ENCODE assay signal across 7 mouse cellular contexts in the genomic region with DNA sequence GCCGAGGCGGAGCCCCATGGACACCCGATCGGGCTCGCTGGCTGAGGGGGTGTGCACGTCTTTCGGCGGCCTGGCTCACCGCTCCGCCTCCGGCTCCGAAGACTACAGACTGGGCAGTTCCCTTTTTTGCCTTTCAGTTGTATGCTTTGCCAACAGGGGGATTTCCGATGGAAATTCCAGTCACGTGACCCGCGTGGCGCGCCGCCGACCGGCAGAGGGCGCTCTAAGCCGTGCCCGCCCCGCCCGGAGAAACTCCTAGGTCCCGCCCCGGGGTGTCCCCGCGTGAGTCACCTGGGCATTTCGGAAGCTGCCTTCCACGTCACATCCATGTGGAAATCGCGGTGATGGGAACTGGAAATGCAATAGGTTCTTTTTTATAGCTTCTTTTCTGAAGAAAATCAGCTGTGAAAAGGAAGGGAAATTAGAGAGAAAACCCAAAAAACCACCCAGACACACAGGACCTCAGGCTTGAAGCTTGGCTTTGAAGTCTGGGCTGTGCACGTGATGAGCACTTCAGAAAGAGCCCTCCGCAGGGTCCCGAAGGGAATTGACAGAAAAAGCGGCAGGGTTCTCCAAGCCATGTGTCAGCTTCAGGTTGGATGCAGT. TPM values are rescaled to one million over a fixed set of nuclear protein-coding genes. Genes with fewer than 3 reads are reported as not detected.
DNase-seq lines count a peak whose midpoint lies in the region; ATAC-seq lines count a peak whose summit lies in the region.

Gene Tnfaip3, minus strand, starts transcription at position 401 of the 606 bp plus-strand sequence.

- peak within 1 kb of the TSS; percentile 82 for H3K4me3 ChIP-seq in embryonic facial prominence, embryonic 11.5 days (ENCODE audit: low read depth, low read length)
- peak within 1 kb of the TSS; percentile 66 for H3K4me3 ChIP-seq in limb, embryonic 11.5 days (ENCODE audit: low read depth, low read length)
- H3K4me3 ChIP-seq in midbrain, embryonic 14.5 days (replicated peaks; ENCODE audit: low read depth, low read length), result peak within 1 kb of the TSS; percentile 86

- H3K9ac ChIP-seq in embryonic facial prominence, embryonic 11.5 days (replicated peaks; ENCODE audit: low read length), result peak within 1 kb of the TSS; percentile 72
- peak within 1 kb of the TSS; percentile 72 for H3K9ac ChIP-seq in limb, embryonic 11.5 days (ENCODE audit: low read length)
- H3K9ac ChIP-seq in midbrain, embryonic 14.5 days (replicated peaks; ENCODE audit: low read length), result peak within 1 kb of the TSS; percentile 74

- H3K36me3 ChIP-seq in embryonic facial prominence, embryonic 11.5 days (replicated peaks; ENCODE audit: control insufficient read depth, insufficient read depth, low read depth, low read length), result no peaks in the 10 kb centered on the region
- H3K36me3 ChIP-seq in limb, embryonic 11.5 days (ENCODE audit: control insufficient read depth, insufficient read depth, low read length), result no peaks in the 10 kb centered on the region
- H3K36me3 ChIP-seq in midbrain, embryonic 14.5 days (ENCODE audit: control insufficient read depth, insufficient read depth, low read length), result no peaks in the 10 kb centered on the region

- peak; percentile 99 for DNase-seq in adrenal gland, postnatal 14 days
- DNase-seq in embryonic facial prominence, embryonic 11.5 days (ENCODE audit: low spot score), result peak; percentile 96
- peak; percentile 99 for DNase-seq in heart, adult 11 months
- DNase-seq in kidney, adult 18-20 months, result peak; percentile 98
- peak; percentile 98 for DNase-seq in limb, embryonic 11.5 days (ENCODE audit: low spot score)
- peak; percentile 95 for DNase-seq in midbrain, embryonic 14.5 days
- DNase-seq in spleen, adult 18-20 months, result peak; percentile 95 to 98

- peak; percentile 94 for ATAC-seq in embryonic facial prominence, embryonic 11.5 days (replicated peaks; ENCODE audit: insufficient number of reproducible peaks, low FRiP score, low TSS enrichment, low read depth)
- peak; percentile 96 for ATAC-seq in limb, embryonic 11.5 days (ENCODE audit: insufficient number of reproducible peaks, low FRiP score, low TSS enrichment, low read depth)
- peak; percentile 92 for ATAC-seq in midbrain, embryonic 14.5 days (ENCODE audit: low FRiP score, low TSS enrichment)

- no peaks in the 10 kb centered on the region for H3K27me3 ChIP-seq in embryonic facial prominence, embryonic 11.5 days (ENCODE audit: control insufficient read depth, insufficient read depth, low read length)
- no peaks in the 10 kb centered on the region for H3K27me3 ChIP-seq in limb, embryonic 11.5 days (ENCODE audit: control insufficient read depth, insufficient read depth, low read length)
- H3K27me3 ChIP-seq in midbrain, embryonic 14.5 days (ENCODE audit: control insufficient read depth, insufficient read depth, low read length), result no peaks in the 10 kb centered on the region

- H3K9me3 ChIP-seq in embryonic facial prominence, embryonic 11.5 days (replicated peaks; ENCODE audit: control insufficient read depth, low read length), result no peaks in the 10 kb centered on the region
- no peaks in the 10 kb centered on the region for H3K9me3 ChIP-seq in limb, embryonic 11.5 days (ENCODE audit: control insufficient read depth, low read length)
- H3K9me3 ChIP-seq in midbrain, embryonic 14.5 days (ENCODE audit: control insufficient read depth, low read length), result no peaks in the 10 kb centered on the region

- H3K27ac ChIP-seq in embryonic facial prominence, embryonic 11.5 days (replicated peaks; ENCODE audit: low read depth, low read length), result peak within 1 kb of the TSS; percentile 8; the same call in 1 of the 2 replicates
- peak within 1 kb of the TSS; percentile 77 for H3K27ac ChIP-seq in limb, embryonic 11.5 days (replicated peaks; ENCODE audit: low read depth, low read length)
- peak within 1 kb of the TSS; percentile 70 for H3K27ac ChIP-seq in midbrain, embryonic 14.5 days (replicated peaks; ENCODE audit: low read depth, low read length)

- H3K4me1 ChIP-seq in embryonic facial prominence, embryonic 11.5 days (ENCODE audit: control insufficient read depth, insufficient read depth, low read length), result no peaks in the 10 kb centered on the region
- no peaks in the 10 kb centered on the region for H3K4me1 ChIP-seq in limb, embryonic 11.5 days (ENCODE audit: control insufficient read depth, insufficient read depth, low read length)
- H3K4me1 ChIP-seq in midbrain, embryonic 14.5 days (ENCODE audit: control insufficient read depth, insufficient read depth, low read length), result 0 out of 2 replicates have a peak, but pooled peaks cover 3% of the 10 kb centered on the region

- under 1% methylated on average over 38 of the region's 38 CpGs for WGBS in embryonic facial prominence, embryonic 11.5 days
- WGBS in limb, embryonic 11.5 days, result under 1% methylated on average over 38 of the region's 38 CpGs
- under 1% methylated on average over 38 of the region's 38 CpGs for WGBS in midbrain, embryonic 14.5 days

- H3K4me2 ChIP-seq in embryonic facial prominence, embryonic 11.5 days (ENCODE audit: low read depth, low read length), result peak within 1 kb of the TSS; percentile 93
- peak within 1 kb of the TSS; percentile 85 for H3K4me2 ChIP-seq in limb, embryonic 11.5 days (ENCODE audit: low read depth, severe bottlenecking)
- H3K4me2 ChIP-seq in midbrain, embryonic 14.5 days (ENCODE audit: low read length), result peak within 1 kb of the TSS; percentile 94

RNA-seq across cellular contexts. Expression of gene Tnfaip3, which starts in this region (rescaled TPM):
- total RNA-seq in adrenal gland, postnatal 14 days (2021), result 4.7 and 10.3 TPM in 2 replicates
- polyA plus RNA-seq in embryonic facial prominence, embryonic 11.5 days (2014; fragmentation: Nextera tagmentation; extraction: Ambion mirVana), result 2.2 and 2.3 TPM in 2 replicates
- 2.2 and 2.5 TPM in 2 replicates for polyA plus RNA-seq in limb, embryonic 11.5 days (2014; fragmentation: Nextera tagmentation; extraction: Ambion mirVana)
- polyA plus RNA-seq in midbrain, embryonic 14.5 days (2014; fragmentation: Nextera tagmentation; extraction: Ambion mirVana), result 1.8 and 3.1 TPM in 2 replicates

Comparison
In these comparisons a context has a peak if more than half of its experiments do, and no peak if none do; other contexts are left out.
1. Peak in every context shown above with its lines: DNase-seq, ATAC-seq, H3K4me3 ChIP-seq and H3K27ac ChIP-seq.
2. H3K27ac ChIP-seq: peak in every context shown above with its lines; median percentile 77 in limb, embryonic 11.5 days; 70 in midbrain, embryonic 14.5 days; 8 in embryonic facial prominence, embryonic 11.5 days.